Mouse (Mus musculus): Measurements from ENCODE around the gene Ankrd13b. TPM values are rescaled to one million over a fixed set of nuclear protein-coding genes. Genes with fewer than 3 reads are reported as not detected.

The Ankrd13b gene
- total and polyA plus RNA-seq, 3 experiments: 0.41 to 1.3 TPM; not detected in 1

GRCm38 (mm10) chr11:77465111-77465510, 24.4 kb downstream of the Ankrd13b start:
- DNase-seq (ENCODE audit: low spot score) (no peak), ATAC-seq (ENCODE audit: extremely low read depth, insufficient number of reproducible peaks, low FRiP score, poor library complexity, severe bottlenecking) (no peak)
- Histone ChIP-seq H3K9me3 (replicated peaks) (no peaks in the 10 kb centered on the region), H3K4me1 (ENCODE audit: insufficient read depth, low read depth, low read length) (peaks cover 7% of the 10 kb centered on the region; the same call in 1 of the 2 replicates), H3K4me3 (ENCODE audit: low read depth, low read length) (no peak overlapping the region), H3K27me3 (ENCODE audit: insufficient read depth, low read length) (peaks cover 72% of the 10 kb centered on the region), H3K36me3 (replicated peaks) (no peaks in the 10 kb centered on the region)
- TF ChIP-seq GATA2 (IDR thresholded peaks at IDR 0.05; ENCODE audit: borderline replicate concordance, low read depth, low read length): no peak
- no peak for TF ChIP-seq TAL1 (conservative IDR thresholded peaks at IDR 0.05; ENCODE audit: low read depth, low read length)
- TF ChIP-seq CTCF (IDR thresholded peaks at IDR 0.05; ENCODE audit: low read depth, low read length): no peak
- TF ChIP-seq POLR2AphosphoS5 (IDR thresholded peaks at IDR 0.05; ENCODE audit: insufficient replicate concordance, low read depth, low read length): no peak
- no peak for TF ChIP-seq GATA1 (IDR thresholded peaks at IDR 0.05; ENCODE audit: borderline replicate concordance, low read length)

GRCm38 (mm10) chr11:77464684-77465083, 24.8 kb downstream of the Ankrd13b start:
- DNase-seq (ENCODE audit: low spot score) (no peak), ATAC-seq (ENCODE audit: extremely low read depth, insufficient number of reproducible peaks, low FRiP score, poor library complexity, severe bottlenecking) (no peak)
- TF ChIP-seq GATA1 (IDR thresholded peaks at IDR 0.05; ENCODE audit: borderline replicate concordance, low read length) (no peak), POLR2AphosphoS5 (IDR thresholded peaks at IDR 0.05; ENCODE audit: insufficient replicate concordance, low read depth, low read length) (no peak), GATA2 (IDR thresholded peaks at IDR 0.05; ENCODE audit: borderline replicate concordance, low read depth, low read length) (no peak), TAL1 (conservative IDR thresholded peaks at IDR 0.05; ENCODE audit: low read depth, low read length) (no peak), CTCF (IDR thresholded peaks at IDR 0.05; ENCODE audit: low read depth, low read length) (no peak)
- Histone ChIP-seq H3K9me3 (replicated peaks) (no peaks in the 10 kb centered on the region), H3K4me1 (ENCODE audit: insufficient read depth, low read depth, low read length) (peaks cover 7% of the 10 kb centered on the region; the same call in 1 of the 2 replicates), H3K36me3 (replicated peaks) (no peaks in the 10 kb centered on the region), H3K4me3 (ENCODE audit: low read depth, low read length) (no peak overlapping the region), H3K27me3 (ENCODE audit: insufficient read depth, low read length) (peaks cover 72% of the 10 kb centered on the region)

- DNase-seq (ENCODE audit: low spot score): no peak
- H3K9me3 ChIP-seq (replicated peaks): no peaks in the 10 kb centered on the region
- no peak for ATAC-seq (ENCODE audit: extremely low read depth, insufficient number of reproducible peaks, low FRiP score, poor library complexity, severe bottlenecking)
- H3K27me3 ChIP-seq (ENCODE audit: insufficient read depth, low read length): peaks cover 65% of the 10 kb centered on the region
- no peaks in the 10 kb centered on the region for H3K36me3 ChIP-seq (replicated peaks)
- peaks cover 7% of the 10 kb centered on the region; the same call in 1 of the 2 replicates for H3K4me1 ChIP-seq (ENCODE audit: insufficient read depth, low read depth, low read length)
- H3K4me3 ChIP-seq (ENCODE audit: low read depth, low read length): no peak overlapping the region
- TF ChIP-seq TAL1 (conservative IDR thresholded peaks at IDR 0.05; ENCODE audit: low read depth, low read length) (no peak), GATA1 (IDR thresholded peaks at IDR 0.05; ENCODE audit: borderline replicate concordance, low read length) (no peak), CTCF (IDR thresholded peaks at IDR 0.05; ENCODE audit: low read depth, low read length) (no peak), POLR2AphosphoS5 (IDR thresholded peaks at IDR 0.05; ENCODE audit: insufficient replicate concordance, low read depth, low read length) (no peak), GATA2 (IDR thresholded peaks at IDR 0.05; ENCODE audit: borderline replicate concordance, low read depth, low read length) (no peak)
These were observed 25.7 kb downstream of the Ankrd13b start for GRCm38 (mm10) chr11:77463786-77464185.

- no peak overlapping the region for H3K4me3 ChIP-seq (ENCODE audit: low read depth, low read length)
- H3K27me3 ChIP-seq (ENCODE audit: insufficient read depth, low read length): peaks cover 60% of the 10 kb centered on the region
- DNase-seq (ENCODE audit: low spot score): no peak
- H3K9me3 ChIP-seq (replicated peaks): no peaks in the 10 kb centered on the region
- no peaks in the 10 kb centered on the region for H3K36me3 ChIP-seq (replicated peaks)
- ATAC-seq (ENCODE audit: extremely low read depth, insufficient number of reproducible peaks, low FRiP score, poor library complexity, severe bottlenecking): no peak
- H3K4me1 ChIP-seq (ENCODE audit: insufficient read depth, low read depth, low read length): peaks cover 7% of the 10 kb centered on the region; the same call in 1 of the 2 replicates
- TF ChIP-seq CTCF (IDR thresholded peaks at IDR 0.05; ENCODE audit: low read depth, low read length) (no peak), TAL1 (conservative IDR thresholded peaks at IDR 0.05; ENCODE audit: low read depth, low read length) (no peak), GATA1 (IDR thresholded peaks at IDR 0.05; ENCODE audit: borderline replicate concordance, low read length) (no peak), POLR2AphosphoS5 (IDR thresholded peaks at IDR 0.05; ENCODE audit: insufficient replicate concordance, low read depth, low read length) (no peak), GATA2 (IDR thresholded peaks at IDR 0.05; ENCODE audit: borderline replicate concordance, low read depth, low read length) (no peak)
These were observed 26.4 kb downstream of the Ankrd13b start for GRCm38 (mm10) chr11:77463101-77463445.

- Histone ChIP-seq H3K36me3 (replicated peaks) (peaks cover 2% of the 10 kb centered on the region), H3K27me3 (ENCODE audit: insufficient read depth, low read length) (peaks cover 54% of the 10 kb centered on the region), H3K4me3 (ENCODE audit: low read depth, low read length) (no peak within 1 kb of the TSS), H3K4me1 (ENCODE audit: insufficient read depth, low read depth, low read length) (peaks cover 7% of the 10 kb centered on the region; the same call in 1 of the 2 replicates), H3K9me3 (replicated peaks) (no peaks in the 10 kb centered on the region)
- no peak for TF ChIP-seq TAL1 (conservative IDR thresholded peaks at IDR 0.05; ENCODE audit: low read depth, low read length)
- no peak for TF ChIP-seq POLR2AphosphoS5 (IDR thresholded peaks at IDR 0.05; ENCODE audit: insufficient replicate concordance, low read depth, low read length)
- TF ChIP-seq CTCF (IDR thresholded peaks at IDR 0.05; ENCODE audit: low read depth, low read length): no peak
- no peak for TF ChIP-seq GATA1 (IDR thresholded peaks at IDR 0.05; ENCODE audit: borderline replicate concordance, low read length)
- TF ChIP-seq GATA2 (IDR thresholded peaks at IDR 0.05; ENCODE audit: borderline replicate concordance, low read depth, low read length): no peak
- ATAC-seq (ENCODE audit: extremely low read depth, insufficient number of reproducible peaks, low FRiP score, poor library complexity, severe bottlenecking) (no peak), DNase-seq (ENCODE audit: low spot score) (no peak)
These were observed 27.0 kb downstream of the Ankrd13b start, which contains the start of gene Coro6 for GRCm38 (mm10) chr11:77462283-77463100. Coro6 (plus strand) TSS chr11:77462411.

- Histone ChIP-seq H3K27me3 (ENCODE audit: insufficient read depth, low read length) (peaks cover 48% of the 10 kb centered on the region), H3K9me3 (replicated peaks) (no peaks in the 10 kb centered on the region), H3K4me3 (ENCODE audit: low read depth, low read length) (no peak overlapping the region), H3K4me1 (ENCODE audit: insufficient read depth, low read depth, low read length) (peaks cover 5% of the 10 kb centered on the region; the same call in 1 of the 2 replicates), H3K36me3 (replicated peaks) (peaks cover 4% of the 10 kb centered on the region)
- no peak for ATAC-seq (ENCODE audit: extremely low read depth, insufficient number of reproducible peaks, low FRiP score, poor library complexity, severe bottlenecking)
- no peak for TF ChIP-seq CTCF (IDR thresholded peaks at IDR 0.05; ENCODE audit: low read depth, low read length)
- TF ChIP-seq TAL1 (conservative IDR thresholded peaks at IDR 0.05; ENCODE audit: low read depth, low read length): no peak
- no peak for TF ChIP-seq GATA2 (IDR thresholded peaks at IDR 0.05; ENCODE audit: borderline replicate concordance, low read depth, low read length)
- no peak for TF ChIP-seq POLR2AphosphoS5 (IDR thresholded peaks at IDR 0.05; ENCODE audit: insufficient replicate concordance, low read depth, low read length)
- no peak for TF ChIP-seq GATA1 (IDR thresholded peaks at IDR 0.05; ENCODE audit: borderline replicate concordance, low read length)
- DNase-seq (ENCODE audit: low spot score): no peak
These were observed 27.6 kb downstream of the Ankrd13b start for GRCm38 (mm10) chr11:77461856-77462255.

Data from G1E (cell line).